Mouse (Mus musculus) ES-E14 (cell line): ENCODE data around the gene Prpf18. TPM values are rescaled to one million over a fixed set of nuclear protein-coding genes. Genes with fewer than 3 reads are reported as not detected.
A peak's percentile ranks its signal among the peaks of the same experiment; 100 is the strongest.

Experiments used
- DNase-seq: peaks from one replicate; pipeline ENCODE4 v3.0.0-alpha.2; 2013; ENCODE audit warnings: low read depth, low spot score
- H3K27ac ChIP-seq: 2 replicates; pipeline ENCODE4 v1.5.1; 2012; ENCODE audit warnings: low read depth, mild to moderate bottlenecking, low read length, moderate library complexity, mixed read lengths; ENCODE audit not compliant: poor library complexity, insufficient read depth, severe bottlenecking
- H3K36me3 ChIP-seq: 2 replicates; pipeline ENCODE4 v1.6.1; 2012; ENCODE audit warnings: mild to moderate bottlenecking, low read length, moderate library complexity, mixed read lengths; ENCODE audit not compliant: control insufficient read depth, poor library complexity, insufficient read depth, severe bottlenecking
- H3K4me1 ChIP-seq, 2 experiments: fragments of 150-350 bp in 1 of 2; sonication (generic) in 1 of 2; 2 replicates each; pipeline ENCODE4 v1.6.1; 2012; ENCODE audit warnings: low read length in 2 of 2, mild to moderate bottlenecking in 1 of 2, mixed read lengths in 1 of 2; ENCODE audit not compliant: control insufficient read depth in 2 of 2, insufficient read depth in 2 of 2, poor library complexity in 1 of 2
- H3K4me3 ChIP-seq, 2 experiments: fragments of 150-350 bp in 1 of 2; sonication (generic) in 1 of 2; 2 replicates each; pipeline ENCODE4 v1.5.1; 2012; ENCODE audit warnings: low read length in 2 of 2, low read depth in 1 of 2, mild to moderate bottlenecking in 1 of 2, mixed read lengths in 1 of 2; ENCODE audit not compliant: insufficient read depth in 1 of 2, poor library complexity in 1 of 2, severe bottlenecking in 1 of 2
- H3K9ac ChIP-seq: 2 replicates; pipeline ENCODE4 v1.6.1; 2012; ENCODE audit warnings: low read depth, mild to moderate bottlenecking, low read length, mixed read lengths; ENCODE audit not compliant: poor library complexity, insufficient read depth, severe bottlenecking
- H3K9me3 ChIP-seq: fragments of 150-350 bp; sonication (generic); 2 replicates; pipeline ENCODE4 v1.6.1; 2012; ENCODE audit warnings: low read depth, mild to moderate bottlenecking, low read length; ENCODE audit not compliant: control insufficient read depth, insufficient read depth
- CHD2 ChIP-seq: IDR thresholded peaks from 2 replicates; pipeline ENCODE4 v1.6.1; 2014; ENCODE audit warnings: mild to moderate bottlenecking, low read depth, low read length, inconsistent platforms
- HCFC1 ChIP-seq: IDR thresholded peaks from 2 replicates; pipeline ENCODE4 v1.6.1; 2012; ENCODE audit warnings: low read length, inconsistent platforms, borderline replicate concordance; ENCODE audit not compliant: insufficient read depth
- MAFK ChIP-seq: IDR thresholded peaks from 2 replicates; pipeline ENCODE4 v1.6.1; 2014; ENCODE audit warnings: mild to moderate bottlenecking, low read depth, low read length, inconsistent platforms; ENCODE audit not compliant: insufficient read depth
- ZC3H11A ChIP-seq: IDR thresholded peaks from 2 replicates; pipeline ENCODE4 v1.6.1; 2012; ENCODE audit warnings: low read depth, mild to moderate bottlenecking, inconsistent platforms, low read length, borderline replicate concordance
- ZNF384 ChIP-seq: IDR thresholded peaks from 2 replicates; pipeline ENCODE4 v1.6.1; 2012; ENCODE audit warnings: low read depth, low read length, inconsistent platforms
- in situ Hi-C, 2 experiments: fragments of 600-800 bp; cut with MboI; formaldehyde crosslinking; loops; one replicate each; pipeline ENCODE4 v1.15.1; 2025; ENCODE audit warnings: low sequenced_read_pairs in 2 of 2, inconsistent platforms in 1 of 2; ENCODE audit not compliant: unreplicated experiment in 2 of 2
- total RNA-seq: library from RNA; depleted of rRNA; stranded (reverse); fragments of 300-350 nt; gene quantifications from 2 replicates; pipeline ENCODE4 v1.2.3, GENCODE M21; 2012

The Prpf18 gene
- total RNA-seq, 1 experiment = 22.9 TPM

- H3K4me3 ChIP-seq = no peak overlapping the region
- H3K9me3 ChIP-seq = no peaks in the 10 kb centered on the region
- DNase-seq = no peak
- peaks cover 3% of the 10 kb centered on the region in 2 experiments; a peak in 1 of 4 replicates for H3K4me1 ChIP-seq
- H3K36me3 ChIP-seq = peaks cover 29% of the 10 kb centered on the region
- no peak overlapping the region for H3K9ac ChIP-seq
- in situ Hi-C loops = no loop called here
- TF ChIP-seq HCFC1 (no peak), MAFK (no peak), ZC3H11A (no peak), ZNF384 (no peak), CHD2 (no peak)
- H3K27ac ChIP-seq = no peak overlapping the region
Observed at GRCm38 (mm10) chr2:4638189-4638588, 13.7 kb downstream of the Prpf18 start.

DNA sequence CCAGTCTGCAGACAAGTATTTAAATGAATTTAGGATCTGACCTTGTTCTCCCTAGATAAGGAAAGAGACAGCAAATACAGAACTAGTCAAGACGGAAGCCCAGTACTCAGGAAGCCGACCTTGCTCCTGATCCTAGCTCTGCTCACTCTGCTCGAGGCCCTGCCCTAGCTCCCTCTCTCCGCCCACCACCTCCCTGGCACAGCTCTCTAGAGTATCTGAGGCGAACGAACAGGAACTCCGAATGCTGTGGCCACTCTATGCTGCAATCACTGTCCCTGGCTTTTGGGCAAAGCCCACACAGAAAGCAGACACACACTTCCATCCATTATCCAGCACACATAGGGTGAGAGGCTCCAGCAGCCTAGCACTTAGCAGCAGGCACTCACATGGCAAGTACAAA is 15.3 kb downstream of the Prpf18 start:
- peaks cover 26% of the 10 kb centered on the region for H3K36me3 ChIP-seq
- no peak overlapping the region for H3K4me3 ChIP-seq
- DNase-seq = no peak
- no peaks in the 10 kb centered on the region for H3K9me3 ChIP-seq
- H3K9ac ChIP-seq = no peak overlapping the region
- no peak overlapping the region for H3K27ac ChIP-seq
- TF ChIP-seq MAFK = no peak
- TF ChIP-seq ZNF384 = no peak
- no peak for TF ChIP-seq HCFC1
- no peak for TF ChIP-seq CHD2
- TF ChIP-seq ZC3H11A = no peak
- peaks cover 3 to 9% of the 10 kb centered on the region in 2 experiments; a peak in 2 of 4 replicates for H3K4me1 ChIP-seq
- in situ Hi-C loops = no loop called here

GRCm38 (mm10) chr2:4635804-4636203 is 16.1 kb downstream of the Prpf18 start:
- TF ChIP-seq MAFK (no peak), ZC3H11A (0 out of 2 replicates have a peak, but pooled peaks have one; percentile 7)
- H3K4me3 ChIP-seq = no peak overlapping the region
- peaks cover 3 to 9% of the 10 kb centered on the region in 2 experiments; a peak in 2 of 4 replicates for H3K4me1 ChIP-seq
- no peak for DNase-seq
- in situ Hi-C loops = no loop called here
- H3K27ac ChIP-seq = no peak overlapping the region
- no peak overlapping the region for H3K9ac ChIP-seq
- peaks cover 26% of the 10 kb centered on the region for H3K36me3 ChIP-seq
- H3K9me3 ChIP-seq = no peaks in the 10 kb centered on the region

- Histone ChIP-seq H3K9me3 (no peaks in the 10 kb centered on the region), H3K36me3 (peaks cover 14% of the 10 kb centered on the region), H3K9ac (no peak overlapping the region), H3K4me3 (no peak overlapping the region), H3K4me1 (peaks cover 3 to 9% of the 10 kb centered on the region in 2 experiments; a peak in 2 of 4 replicates), H3K27ac (no peak overlapping the region)
- no peak for DNase-seq
- TF ChIP-seq ZC3H11A (no peak), ZNF384 (no peak), HCFC1 (no peak), CHD2 (no peak), MAFK (no peak)
- in situ Hi-C loops = no loop called here
Observed at GRCm38 (mm10) chr2:4630197-4630835, 21.6 kb downstream of the Prpf18 start.
